Mouse (Mus musculus) erythroblast, embryonic 14.5 days (primary cell): ENCODE measurements at regions not wholly inside any gene's neighbourhood (a gene's known extent, or its start where the extent isn't known, plus 50 kb on each side); places are given as distances from the start of the nearest gene placed in this dataset.

Source experiments
- GATA1 ChIP-seq: IDR thresholded peaks from 2 replicates; pipeline ENCODE4 v1.6.1; 2012; ENCODE audit warnings: low read length, inconsistent platforms, mixed read lengths
- TAL1 ChIP-seq: IDR thresholded peaks from 3 replicates; pipeline ENCODE4 v1.6.1; 2012; ENCODE audit warnings: low read length, inconsistent platforms, mixed read lengths

- TF ChIP-seq TAL1 (no peak), GATA1 (no peak)
These were observed 558.6 kb upstream of the Zeb2 start for GRCm38 (mm10) chr2:45675776-45676175.
